Mouse (Mus musculus): ENCODE data around the gene Jup.
A peak's percentile ranks its signal among the peaks of the same experiment; 100 is the strongest.
"Not testable (repeated sequence)": the region's sequence is repeated elsewhere in the genome, so short reads cannot be mapped to it uniquely, and the experiment has no call there.

Gene Jup

GRCm38 (mm10) chr11:100389931-100390445, 7.6 kb downstream of the Jup start:
- DNase-seq, result peak; percentile 85

- DNase-seq, result peak; percentile 67
Measured at GRCm38 (mm10) chr11:100388588-100388987, 9.0 kb downstream of the Jup start.

GRCm38 (mm10) chr11:100387589-100388375, 9.8 kb downstream of the Jup start:
- no peak for DNase-seq

GRCm38 (mm10) chr11:100387111-100387510, 10.5 kb downstream of the Jup start:
- no peak for DNase-seq

- no peak for DNase-seq
Measured at GRCm38 (mm10) chr11:100386586-100386985, 11.0 kb downstream of the Jup start.

GRCm38 (mm10) chr11:100385016-100385415, 12.5 kb downstream of the Jup start:
- no peak for DNase-seq

GRCm38 (mm10) chr11:100382682-100383081, 14.9 kb downstream of the Jup start:
- DNase-seq, result no peak

- DNase-seq, result no peak
Measured at GRCm38 (mm10) chr11:100379311-100379710, 18.3 kb downstream of the Jup start.

GRCm38 (mm10) chr11:100378446-100378845, 19.1 kb downstream of the Jup start:
- DNase-seq, result no peak

- no peak for DNase-seq
Measured at GRCm38 (mm10) chr11:100377989-100378388, 19.6 kb downstream of the Jup start.

- DNase-seq, result no peak
Measured at GRCm38 (mm10) chr11:100376746-100377389, 20.7 kb downstream of the Jup start.

- no peak for DNase-seq
Measured at GRCm38 (mm10) chr11:100376005-100376404, 21.6 kb downstream of the Jup start.

- DNase-seq, result no peak
Measured at GRCm38 (mm10) chr11:100375127-100375526, 22.4 kb downstream of the Jup start.

GRCm38 (mm10) chr11:100371981-100372558, 25.5 kb downstream of the Jup start:
- DNase-seq, result no peak

GRCm38 (mm10) chr11:100369822-100370221, 27.7 kb downstream of the Jup start:
- no peak for DNase-seq

GRCm38 (mm10) chr11:100369145-100369544, 28.4 kb downstream of the Jup start:
- no peak for DNase-seq

GRCm38 (mm10) chr11:100362979-100363562, 34.5 kb downstream of the Jup start:
- DNase-seq, result peak; percentile 74

- DNase-seq, result peak; percentile 80
Measured at GRCm38 (mm10) chr11:100362209-100362978, 35.2 kb downstream of the Jup start.

- DNase-seq, result not testable (repeated sequence)
Measured at GRCm38 (mm10) chr11:100361059-100361458, 36.5 kb downstream of the Jup start.

- DNase-seq, result no peak
Measured at GRCm38 (mm10) chr11:100360175-100360574, 37.4 kb downstream of the Jup start.

GRCm38 (mm10) chr11:100357408-100357807, 40.2 kb downstream of the Jup start:
- peak; percentile 22 for DNase-seq

- no peak for DNase-seq
Measured at GRCm38 (mm10) chr11:100356819-100357211, 40.7 kb downstream of the Jup start.
